Mouse (Mus musculus): ENCODE measurements around the gene Chrna9.

Chrna9 gene

GRCm38 (mm10) chr5:66026796-66027195, 92.1 kb downstream of the Chrna9 start:
- ChIA-PET POLR2A (interaction anchor here in 3 of 4 experiments (0.6 to 1.4 kb wide), 7 partner anchors 9 to 649 kb away, joined by 3 to 7 read pairs (median 3); partner anchors contain the start of genes 9130230L23Rik (in 1 of the 3) and Uchl1 (in 1 of the 3)), CTCF (interaction anchor here (0.5 to 1.5 kb wide), 9 partner anchors 11 to 651 kb away, joined by 3 to 6 read pairs (median 3); no protein-coding TSS in a partner anchor)

All from embryonic stem cell, embryonic (primary cell).